Mouse (Mus musculus) testis, adult 2 months (tissue): ENCODE data around the gene Lypla2. TPM values are rescaled to one million over a fixed set of nuclear protein-coding genes. Genes with fewer than 3 reads are reported as not detected.

Experiments used
- H3K27ac ChIP-seq: fragments of 200-500 bp; 2 replicates; pipeline ENCODE4 v1.5.1; 2012; ENCODE audit warnings: low read depth, low read length; ENCODE audit not compliant: control insufficient read depth, insufficient read depth
- H3K27me3 ChIP-seq: fragments of 200-500 bp; 2 replicates; pipeline ENCODE4 v1.6.1; 2012; ENCODE audit warnings: mild to moderate bottlenecking, low read length, moderate library complexity; ENCODE audit not compliant: control insufficient read depth, insufficient read depth
- H3K36me3 ChIP-seq: fragments of 200-500 bp; 2 replicates; pipeline ENCODE4 v1.6.1; 2012; ENCODE audit warnings: mild to moderate bottlenecking, low read length; ENCODE audit not compliant: control insufficient read depth, insufficient read depth
- H3K4me1 ChIP-seq: fragments of 200-500 bp; 2 replicates; pipeline ENCODE4 v1.6.1; 2012; ENCODE audit warnings: low read length; ENCODE audit not compliant: control insufficient read depth, insufficient read depth
- H3K4me3 ChIP-seq: fragments of 200-500 bp; 2 replicates; pipeline ENCODE4 v1.5.1; 2012; ENCODE audit warnings: low read depth, mild to moderate bottlenecking, low read length, moderate library complexity, mixed read lengths; ENCODE audit not compliant: control insufficient read depth
- CTCF ChIP-seq: fragments of 200-500 bp; IDR thresholded peaks from 2 replicates; pipeline ENCODE4 v1.5.1; 2012; ENCODE audit warnings: low read depth, mild to moderate bottlenecking, inconsistent platforms, low read length, moderate library complexity; ENCODE audit not compliant: control insufficient read depth, insufficient read depth, insufficient replicate concordance
- POLR2A ChIP-seq: fragments of 200-500 bp; IDR thresholded peaks from 2 replicates; pipeline ENCODE4 v1.6.1; 2012; ENCODE audit warnings: low read depth, mild to moderate bottlenecking, inconsistent platforms, low read length, moderate library complexity; ENCODE audit not compliant: control insufficient read depth
- polyA plus RNA-seq: library from polyadenylated mRNA; depleted of rRNA; stranded (reverse); fragments of >200 nt; gene quantifications from 2 replicates; pipeline ENCODE4 v1.2.3, GENCODE M21; 2012

Lypla2 gene
- polyA plus RNA-seq, 1 experiment: 24.6 TPM

GRCm38 (mm10) chr4:135971805-135972555 is 446 bp downstream of the Lypla2 start:
- peaks cover 7% of the 10 kb centered on the region for H3K4me1 ChIP-seq
- H3K27ac ChIP-seq: no peak overlapping the region
- TF ChIP-seq CTCF: no peak
- TF ChIP-seq POLR2A: no peak
- peak overlapping the region; percentile 90 for H3K4me3 ChIP-seq
- peaks cover 3% of the 10 kb centered on the region; the same call in 1 of the 2 replicates for H3K36me3 ChIP-seq
- no peaks in the 10 kb centered on the region for H3K27me3 ChIP-seq

- Histone ChIP-seq H3K36me3 (no peaks in the 10 kb centered on the region), H3K27ac (no peak overlapping the region), H3K4me3 (no peak overlapping the region), H3K27me3 (no peaks in the 10 kb centered on the region), H3K4me1 (peaks cover 7% of the 10 kb centered on the region)
- TF ChIP-seq CTCF: no peak
- no peak for TF ChIP-seq POLR2A
Observed at GRCm38 (mm10) chr4:135970585-135970984, 1.8 kb downstream of the Lypla2 start.

GRCm38 (mm10) chr4:135969070-135969750 is 3.2 kb downstream of the Lypla2 start:
- Histone ChIP-seq H3K27me3 (no peaks in the 10 kb centered on the region), H3K4me1 (peaks cover 12% of the 10 kb centered on the region), H3K27ac (no peak overlapping the region), H3K36me3 (no peaks in the 10 kb centered on the region), H3K4me3 (no peak overlapping the region)
- TF ChIP-seq POLR2A (no peak), CTCF (no peak)

- H3K36me3 ChIP-seq: no peaks in the 10 kb centered on the region
- no peaks in the 10 kb centered on the region for H3K27me3 ChIP-seq
- TF ChIP-seq POLR2A (no peak), CTCF (no peak)
- no peak overlapping the region for H3K4me3 ChIP-seq
- peaks cover 16% of the 10 kb centered on the region for H3K4me1 ChIP-seq
- no peak overlapping the region for H3K27ac ChIP-seq
Observed at GRCm38 (mm10) chr4:135968271-135968869, 4.1 kb downstream of the Lypla2 start.

- peaks cover 16% of the 10 kb centered on the region for H3K4me1 ChIP-seq
- no peak overlapping the region for H3K27ac ChIP-seq
- no peaks in the 10 kb centered on the region for H3K27me3 ChIP-seq
- H3K36me3 ChIP-seq: no peaks in the 10 kb centered on the region
- TF ChIP-seq POLR2A: no peak
- TF ChIP-seq CTCF: no peak
- H3K4me3 ChIP-seq: no peak overlapping the region
Observed at GRCm38 (mm10) chr4:135967086-135967760, 5.2 kb downstream of the Lypla2 start.

- H3K27ac ChIP-seq: no peak overlapping the region
- no peaks in the 10 kb centered on the region for H3K27me3 ChIP-seq
- no peak for TF ChIP-seq POLR2A
- no peak for TF ChIP-seq CTCF
- H3K36me3 ChIP-seq: no peaks in the 10 kb centered on the region
- H3K4me3 ChIP-seq: no peak overlapping the region
- peaks cover 9% of the 10 kb centered on the region for H3K4me1 ChIP-seq
Observed at GRCm38 (mm10) chr4:135966283-135966682, 6.1 kb downstream of the Lypla2 start.

- Histone ChIP-seq H3K27ac (no peak overlapping the region), H3K4me1 (peaks cover 9% of the 10 kb centered on the region), H3K36me3 (no peaks in the 10 kb centered on the region), H3K4me3 (no peak overlapping the region), H3K27me3 (no peaks in the 10 kb centered on the region)
- TF ChIP-seq POLR2A: no peak
- TF ChIP-seq CTCF: no peak
Observed at GRCm38 (mm10) chr4:135965113-135965512, 7.3 kb downstream of the Lypla2 start.
